Mouse (Mus musculus): ENCODE results near the gene Foxp1. TPM values are rescaled to one million over a fixed set of nuclear protein-coding genes. Genes with fewer than 3 reads are reported as not detected.
A peak's percentile ranks its signal among the peaks of the same experiment; 100 is the strongest.

The Foxp1 gene
- polyA plus RNA-seq, 1 experiment from 2014 or later, result 65.4 TPM

DNA sequence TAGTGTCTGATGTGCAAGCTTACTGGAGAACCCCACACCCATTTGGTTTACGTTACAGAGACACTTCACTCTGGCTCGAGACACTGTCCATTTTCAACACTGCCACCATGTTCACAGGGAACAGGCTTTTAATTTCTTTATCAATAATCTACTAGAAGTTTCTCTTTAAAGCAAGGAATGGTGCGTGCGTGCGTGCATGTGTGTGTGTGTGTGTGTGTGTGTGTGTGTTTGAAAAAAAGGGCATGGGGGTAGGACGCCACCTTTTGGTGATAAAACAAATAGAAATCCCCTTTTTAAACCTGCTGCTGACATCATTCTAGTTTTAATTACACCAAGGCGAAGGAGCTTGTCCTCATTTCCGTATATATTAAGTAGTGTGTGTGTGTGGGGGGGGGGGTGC, 2.8 kb upstream of the Foxp1 start:
- H3K4me1 ChIP-seq (ENCODE audit: control insufficient read depth, insufficient read depth, low read length), result no peaks in the 10 kb centered on the region
- H3K27ac ChIP-seq (replicated peaks; ENCODE audit: low read depth, low read length), result no peak overlapping the region

DNA sequence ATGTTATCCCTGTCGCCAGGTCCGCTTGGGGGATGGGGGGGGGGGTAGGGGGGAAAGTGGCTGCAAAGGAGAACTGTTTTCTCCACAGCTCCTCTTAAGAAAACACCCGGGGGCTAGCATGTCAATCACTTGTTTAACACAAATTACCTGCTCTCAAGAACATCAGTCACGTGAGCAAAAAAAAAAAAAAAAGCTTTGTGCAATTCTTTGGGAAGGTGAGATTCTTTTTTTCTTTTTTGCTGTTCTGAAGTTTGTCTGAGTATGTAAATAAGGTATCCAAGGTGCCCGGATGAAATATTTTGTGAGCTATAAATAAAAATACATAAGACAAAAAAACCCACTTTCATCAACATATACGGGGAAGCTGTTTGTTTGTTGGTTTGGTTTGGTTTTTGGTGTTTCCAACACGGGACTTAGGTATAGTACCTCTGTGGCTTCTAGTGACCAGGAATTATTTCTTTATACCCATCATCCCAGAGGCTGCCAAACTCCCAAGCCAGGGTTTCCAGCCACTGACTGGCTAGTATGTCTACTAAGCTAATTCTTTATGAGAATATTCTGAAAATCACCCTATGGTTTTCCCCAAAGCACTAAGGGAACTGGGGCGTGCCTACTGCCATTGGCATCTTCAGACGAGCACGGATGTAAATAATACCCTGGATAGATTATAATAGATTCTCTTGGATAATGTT, 1.3 kb upstream of the Foxp1 start:
- H3K4me1 ChIP-seq (ENCODE audit: control insufficient read depth, insufficient read depth, low read length), result no peaks in the 10 kb centered on the region
- DNase-seq (ENCODE audit: low spot score), result no peak

More for the DNA sequence above, 2.8 kb upstream of the Foxp1 start:
- 52% methylated on average over 8 of the region's 8 CpGs for WGBS
- no peaks in the 10 kb centered on the region for H3K36me3 ChIP-seq (ENCODE audit: control insufficient read depth, insufficient read depth, low read length)
- no peak overlapping the region for H3K9ac ChIP-seq (ENCODE audit: low read length)
- H3K27me3 ChIP-seq (ENCODE audit: control insufficient read depth, insufficient read depth, low read length), result no peaks in the 10 kb centered on the region
- no peak overlapping the region for H3K4me3 ChIP-seq (ENCODE audit: low read depth, low read length)
- ATAC-seq (ENCODE audit: insufficient number of reproducible peaks, low FRiP score, low TSS enrichment, low read depth) (no peak), DNase-seq (ENCODE audit: low spot score) (no peak)
- H3K9me3 ChIP-seq (ENCODE audit: control insufficient read depth, low read length), result no peaks in the 10 kb centered on the region; the same call in 1 of the 2 replicates
- H3K4me2 ChIP-seq (ENCODE audit: low read depth, severe bottlenecking), result no peak overlapping the region

GRCm38 (mm10) chr6:99523109-99523632, 650 bp upstream of the Foxp1 start:
- DNase-seq (ENCODE audit: low spot score) (peak; percentile 82), ATAC-seq (ENCODE audit: insufficient number of reproducible peaks, low FRiP score, low TSS enrichment, low read depth) (peak; percentile 61)
- Histone ChIP-seq H3K27me3 (ENCODE audit: control insufficient read depth, insufficient read depth, low read length) (peaks cover 4% of the 10 kb centered on the region; the same call in 1 of the 2 replicates), H3K36me3 (ENCODE audit: control insufficient read depth, insufficient read depth, low read length) (no peaks in the 10 kb centered on the region), H3K4me1 (ENCODE audit: control insufficient read depth, insufficient read depth, low read length) (no peaks in the 10 kb centered on the region), H3K9me3 (ENCODE audit: control insufficient read depth, low read length) (no peaks in the 10 kb centered on the region; the same call in 1 of the 2 replicates), H3K4me2 (ENCODE audit: low read depth, severe bottlenecking) (peak overlapping the region; percentile 96), H3K9ac (ENCODE audit: low read length) (peak overlapping the region; percentile 82), H3K27ac (replicated peaks; ENCODE audit: low read depth, low read length) (peak overlapping the region; percentile 90), H3K4me3 (ENCODE audit: low read depth, low read length) (peak overlapping the region; percentile 74)
- WGBS, result under 1% methylated on average over 22 of the region's 22 CpGs

More for the DNA sequence above, 1.3 kb upstream of the Foxp1 start:
- H3K4me2 ChIP-seq (ENCODE audit: low read depth, severe bottlenecking), result peak overlapping the region; percentile 96
- H3K9me3 ChIP-seq (ENCODE audit: control insufficient read depth, low read length), result no peaks in the 10 kb centered on the region; the same call in 1 of the 2 replicates
- H3K36me3 ChIP-seq (ENCODE audit: control insufficient read depth, insufficient read depth, low read length), result no peaks in the 10 kb centered on the region
- H3K9ac ChIP-seq (ENCODE audit: low read length), result peak overlapping the region; percentile 55
- no peak for ATAC-seq (ENCODE audit: insufficient number of reproducible peaks, low FRiP score, low TSS enrichment, low read depth)
- H3K4me3 ChIP-seq (ENCODE audit: low read depth, low read length), result peak overlapping the region; percentile 74
- H3K27ac ChIP-seq (replicated peaks; ENCODE audit: low read depth, low read length), result peak overlapping the region; percentile 90; the same call in 1 of the 2 replicates
- H3K27me3 ChIP-seq (ENCODE audit: control insufficient read depth, insufficient read depth, low read length), result peaks cover 4% of the 10 kb centered on the region; the same call in 1 of the 2 replicates
- WGBS, result 32% methylated on average over 10 of the region's 10 CpGs

DNA sequence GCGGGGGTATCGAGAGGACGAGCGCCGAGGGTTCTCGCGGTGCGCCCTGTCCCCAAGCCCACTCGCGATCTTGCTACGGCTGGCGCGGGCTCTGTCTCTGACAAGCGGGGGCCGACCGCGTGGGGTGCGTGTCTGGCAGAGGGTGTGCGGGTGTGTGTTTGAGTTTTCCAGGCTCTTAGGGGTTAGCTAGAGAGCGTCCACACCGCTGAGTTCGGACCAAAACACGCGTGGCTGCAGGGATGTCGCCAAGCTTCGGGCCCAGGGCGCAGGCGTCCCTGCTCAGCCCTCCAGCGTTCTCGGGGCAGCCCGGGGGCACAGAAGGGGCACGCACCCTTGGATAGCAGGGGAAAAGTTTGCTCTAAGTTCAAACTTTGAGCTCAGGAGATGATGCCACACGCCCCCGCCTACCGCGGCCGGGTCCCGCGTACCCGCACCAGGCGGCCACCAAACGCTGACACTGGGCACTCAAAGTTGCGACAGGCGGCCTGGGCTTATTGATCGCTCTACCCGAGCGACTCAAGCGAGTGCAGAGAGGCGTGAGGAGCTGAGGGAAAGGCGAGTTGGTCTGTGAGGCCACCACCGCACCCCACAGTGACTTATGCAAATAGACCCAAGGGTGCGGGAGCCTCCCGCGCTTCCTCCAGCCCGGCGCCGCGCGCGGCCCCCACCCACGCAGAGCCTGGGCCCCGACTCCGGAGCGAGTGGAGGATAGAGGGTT, 721 bp downstream of the Foxp1 start:
- Histone ChIP-seq H3K27ac (replicated peaks; ENCODE audit: low read depth, low read length) (peak overlapping the region; percentile 47; the same call in 1 of the 2 replicates), H3K4me1 (ENCODE audit: control insufficient read depth, insufficient read depth, low read length) (0 out of 2 replicates have a peak, but pooled peaks cover 3% of the 10 kb centered on the region), H3K9me3 (ENCODE audit: control insufficient read depth, low read length) (no peaks in the 10 kb centered on the region), H3K27me3 (ENCODE audit: control insufficient read depth, insufficient read depth, low read length) (peaks cover 4% of the 10 kb centered on the region; the same call in 1 of the 2 replicates), H3K4me2 (ENCODE audit: low read depth, severe bottlenecking) (peak overlapping the region; percentile 96), H3K9ac (ENCODE audit: low read length) (peak overlapping the region; percentile 82), H3K4me3 (ENCODE audit: low read depth, low read length) (peak overlapping the region; percentile 74), H3K36me3 (ENCODE audit: control insufficient read depth, insufficient read depth, low read length) (no peaks in the 10 kb centered on the region)
- under 1% methylated on average over 58 of the region's 64 CpGs for WGBS
- peak; percentile 37; the same call in 1 of the 2 replicates for ATAC-seq (ENCODE audit: insufficient number of reproducible peaks, low FRiP score, low TSS enrichment, low read depth)
- peak; percentile 67 for DNase-seq (ENCODE audit: low spot score)

GRCm38 (mm10) chr6:99521038-99521640, 1.4 kb downstream of the Foxp1 start:
- peak overlapping the region; percentile 82 for H3K9ac ChIP-seq (ENCODE audit: low read length)
- H3K36me3 ChIP-seq (ENCODE audit: control insufficient read depth, insufficient read depth, low read length), result no peaks in the 10 kb centered on the region
- no peaks in the 10 kb centered on the region for H3K9me3 ChIP-seq (ENCODE audit: control insufficient read depth, low read length)
- under 1% methylated on average over 32 of the region's 54 CpGs for WGBS
- ATAC-seq (ENCODE audit: insufficient number of reproducible peaks, low FRiP score, low TSS enrichment, low read depth) (peak; percentile 62; the same call in 1 of the 2 replicates), DNase-seq (ENCODE audit: low spot score) (peak; percentile 76)
- H3K4me2 ChIP-seq (ENCODE audit: low read depth, severe bottlenecking), result peak overlapping the region; percentile 96
- peaks cover 4% of the 10 kb centered on the region; the same call in 1 of the 2 replicates for H3K27me3 ChIP-seq (ENCODE audit: control insufficient read depth, insufficient read depth, low read length)
- H3K4me1 ChIP-seq (ENCODE audit: control insufficient read depth, insufficient read depth, low read length), result 0 out of 2 replicates have a peak, but pooled peaks cover 3% of the 10 kb centered on the region
- H3K27ac ChIP-seq (replicated peaks; ENCODE audit: low read depth, low read length), result peak overlapping the region; percentile 4; the same call in 1 of the 2 replicates
- peak overlapping the region; percentile 74 for H3K4me3 ChIP-seq (ENCODE audit: low read depth, low read length)

DNA sequence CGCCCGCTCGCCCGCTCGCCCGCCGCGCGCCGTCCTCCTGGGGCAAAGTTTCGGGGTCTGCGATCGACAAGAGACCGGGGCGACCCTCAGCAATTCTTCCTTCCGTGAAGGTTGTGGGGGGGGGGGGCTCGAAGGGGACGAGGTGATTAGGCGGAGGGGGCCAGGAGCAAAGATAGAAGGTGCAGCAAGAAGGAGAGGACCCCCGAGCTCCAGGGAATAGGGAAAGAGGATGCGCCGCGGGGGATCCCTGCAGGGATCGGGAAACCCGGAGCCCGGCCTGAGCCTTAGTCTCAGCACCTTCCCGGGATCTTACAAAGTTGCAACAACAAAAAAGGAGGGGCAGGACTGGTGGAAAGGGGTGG, 1.9 kb downstream of the Foxp1 start:
- Histone ChIP-seq H3K27me3 (ENCODE audit: control insufficient read depth, insufficient read depth, low read length) (peaks cover 4% of the 10 kb centered on the region; the same call in 1 of the 2 replicates), H3K4me2 (ENCODE audit: low read depth, severe bottlenecking) (peak overlapping the region; percentile 96), H3K27ac (replicated peaks; ENCODE audit: low read depth, low read length) (no peak overlapping the region; the same call in 1 of the 2 replicates), H3K9me3 (ENCODE audit: control insufficient read depth, low read length) (no peaks in the 10 kb centered on the region), H3K4me1 (ENCODE audit: control insufficient read depth, insufficient read depth, low read length) (0 out of 2 replicates have a peak, but pooled peaks cover 3% of the 10 kb centered on the region), H3K4me3 (ENCODE audit: low read depth, low read length) (peak overlapping the region; percentile 74), H3K9ac (ENCODE audit: low read length) (peak overlapping the region; percentile 82), H3K36me3 (ENCODE audit: control insufficient read depth, insufficient read depth, low read length) (no peaks in the 10 kb centered on the region)
- ATAC-seq (ENCODE audit: insufficient number of reproducible peaks, low FRiP score, low TSS enrichment, low read depth), result peak; percentile 48; the same call in 1 of the 2 replicates
- no peak for DNase-seq (ENCODE audit: low spot score)
- under 1% methylated on average over 25 of the region's 27 CpGs for WGBS

GRCm38 (mm10) chr6:99519806-99520675, 2.5 kb downstream of the Foxp1 start:
- DNase-seq (ENCODE audit: low spot score) (peak; percentile 64), ATAC-seq (ENCODE audit: insufficient number of reproducible peaks, low FRiP score, low TSS enrichment, low read depth) (no peak)
- 0 out of 2 replicates have a peak, but pooled peaks cover 3% of the 10 kb centered on the region for H3K4me1 ChIP-seq (ENCODE audit: control insufficient read depth, insufficient read depth, low read length)
- WGBS, result under 1% methylated on average over 36 of the region's 38 CpGs
- H3K27ac ChIP-seq (replicated peaks; ENCODE audit: low read depth, low read length), result no peak overlapping the region; the same call in 1 of the 2 replicates
- H3K4me2 ChIP-seq (ENCODE audit: low read depth, severe bottlenecking), result peak overlapping the region; percentile 96
- H3K4me3 ChIP-seq (ENCODE audit: low read depth, low read length), result peak overlapping the region; percentile 74
- H3K9me3 ChIP-seq (ENCODE audit: control insufficient read depth, low read length), result no peaks in the 10 kb centered on the region
- H3K9ac ChIP-seq (ENCODE audit: low read length), result peak overlapping the region; percentile 82
- peaks cover 4% of the 10 kb centered on the region; the same call in 1 of the 2 replicates for H3K27me3 ChIP-seq (ENCODE audit: control insufficient read depth, insufficient read depth, low read length)
- H3K36me3 ChIP-seq (ENCODE audit: control insufficient read depth, insufficient read depth, low read length), result no peaks in the 10 kb centered on the region

Measured in limb, embryonic 11.5 days (tissue).